Mouse (Mus musculus) intestine, postnatal 0 days (tissue): ENCODE measurements around the gene Pcyt1a. TPM values are rescaled to one million over a fixed set of nuclear protein-coding genes. Genes with fewer than 3 reads are reported as not detected.

ENCODE experiments used
- ATAC-seq: fragments of 200-750 bp; cut with Nextera tagmentation; 2 replicates; pipeline ENCODE4 v1.8.0; 2017; ENCODE audit warnings: mild to moderate bottlenecking, moderate TSS enrichment, moderate library complexity
- H3K27ac ChIP-seq: fragments of 300-500 bp; sonication (generic); 2 replicates; pipeline ENCODE4 v1.5.1; 2014; ENCODE audit warnings: mild to moderate bottlenecking, low read depth, low read length, moderate library complexity
- H3K27me3 ChIP-seq: fragments of 300-500 bp; sonication (generic); replicated peaks from 2 replicates; pipeline ENCODE4 v1.6.1; 2014; ENCODE audit warnings: low read length, mixed read lengths; ENCODE audit not compliant: control insufficient read depth, insufficient read depth
- H3K36me3 ChIP-seq: fragments of 300-500 bp; sonication (generic); 2 replicates; pipeline ENCODE4 v1.6.1; 2014; ENCODE audit warnings: mild to moderate bottlenecking, moderate library complexity; ENCODE audit not compliant: control insufficient read depth, insufficient read depth
- H3K4me1 ChIP-seq: fragments of 300-500 bp; sonication (generic); replicated peaks from 2 replicates; pipeline ENCODE4 v1.6.1; 2014; ENCODE audit warnings: antibody characterized with exemption, low read length, mixed read lengths; ENCODE audit not compliant: control insufficient read depth, insufficient read depth
- H3K4me2 ChIP-seq: fragments of 300-500 bp; sonication (generic); replicated peaks from 2 replicates; pipeline ENCODE4 v1.6.1; 2014; ENCODE audit warnings: low read depth, mild to moderate bottlenecking, moderate library complexity
- H3K4me3 ChIP-seq: fragments of 300-500 bp; sonication (generic); 2 replicates; pipeline ENCODE4 v1.5.1; 2014; ENCODE audit warnings: low read depth, low read length
- H3K9ac ChIP-seq: fragments of 300-500 bp; sonication (generic); 2 replicates; pipeline ENCODE4 v1.6.1; 2014; ENCODE audit warnings: mild to moderate bottlenecking, low read depth, low read length
- H3K9me3 ChIP-seq: fragments of 300-500 bp; sonication (generic); 2 replicates; pipeline ENCODE4 v1.6.1; 2016; ENCODE audit warnings: mixed run types; ENCODE audit not compliant: control insufficient read depth
- CTCF ChIP-seq: sonication (generic); IDR thresholded peaks from 2 replicates; pipeline ENCODE4 v1.5.1; 2016; ENCODE audit warnings: low read depth, mild to moderate bottlenecking, control low read depth, antibody characterized with exemption, moderate library complexity
- WGBS: fragments of 180-500 bp; shearing (Covaris S2); extraction: QIAGEN DNeasy Blood & Tissue Kit; methylation state at CpG from one replicate; pipeline ENCODE4 v1.1.7; 2014; 5-methylcytosine and 5-hydroxymethylcytosine counted together
- polyA plus RNA-seq: library from polyadenylated mRNA; unstranded; fragments of >200 nt; fragmentation: Nextera tagmentation; extraction: Ambion mirVana; gene quantifications from 2 replicates; pipeline ENCODE4 v1.2.1, GENCODE M21; 2015

The Pcyt1a gene
- polyA plus RNA-seq, 1 experiment from 2014 or later: 114 TPM

DNA sequence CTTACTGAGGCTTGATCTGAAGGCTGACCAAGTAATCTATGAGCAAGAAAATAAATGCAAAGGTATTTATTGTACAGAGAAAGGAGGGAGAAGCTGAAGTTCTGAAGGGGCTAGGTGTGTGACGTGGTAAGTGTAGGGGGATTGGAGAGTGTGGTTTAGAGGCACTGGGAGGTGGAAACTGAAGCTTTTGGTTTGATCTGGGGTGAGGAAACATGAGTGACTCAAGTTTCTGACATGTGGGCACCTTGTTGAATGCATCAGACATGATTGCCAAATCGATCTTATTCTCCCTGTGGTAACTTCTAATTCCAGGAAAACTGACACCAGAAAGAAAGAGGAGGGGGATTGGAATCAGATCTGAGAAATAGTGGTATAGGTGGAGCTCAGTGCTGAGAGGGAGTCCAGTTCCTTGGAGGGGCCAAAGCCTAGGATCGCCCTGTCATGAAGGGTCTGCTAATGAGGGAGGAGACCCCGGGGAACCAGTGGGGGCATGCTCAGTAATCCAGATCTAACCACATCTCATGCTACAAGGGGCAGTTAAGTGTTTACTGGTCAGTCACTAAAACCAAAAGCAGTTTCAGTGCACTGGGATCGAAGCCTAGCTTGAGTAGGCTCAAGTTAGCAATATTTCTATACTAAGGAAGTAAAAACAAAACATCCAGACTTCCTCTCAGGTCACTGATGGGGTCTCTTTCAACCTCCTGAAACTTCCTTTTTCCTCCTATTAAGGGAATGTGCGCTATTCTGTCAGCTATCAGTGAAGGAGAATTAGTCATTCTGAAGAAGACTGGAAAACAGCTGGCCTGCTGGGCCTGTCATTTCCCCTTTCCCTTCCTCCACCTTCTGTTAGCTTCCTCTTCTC lies 34.8 kb upstream of the Pcyt1a start:
- ATAC-seq: no peak
- WGBS: 67% methylated on average over 6 of the region's 6 CpGs

DNA sequence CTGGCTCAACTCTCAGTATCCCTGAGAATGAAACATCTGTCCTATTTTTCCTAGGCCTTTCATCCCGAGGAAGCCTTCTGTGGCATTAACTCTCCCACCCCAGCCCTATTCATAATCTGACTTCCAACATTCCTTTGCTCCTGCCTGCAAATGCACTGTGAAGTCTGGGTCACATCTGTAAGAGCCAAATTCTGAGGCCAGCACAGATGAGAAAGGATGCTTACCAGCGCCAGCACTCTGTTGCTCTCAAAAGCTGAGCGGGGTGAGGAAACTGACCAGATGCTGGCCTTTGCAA lies 34.2 kb upstream of the Pcyt1a start:
- no peaks in the 10 kb centered on the region for H3K4me1 ChIP-seq
- no peak overlapping the region for H3K4me3 ChIP-seq
- no peak overlapping the region for H3K4me2 ChIP-seq
- no peak overlapping the region for H3K9ac ChIP-seq
- TF ChIP-seq CTCF: no peak
- no peak overlapping the region for H3K27ac ChIP-seq
- H3K27me3 ChIP-seq: no peaks in the 10 kb centered on the region
- no peaks in the 10 kb centered on the region for H3K9me3 ChIP-seq
- 64% methylated on average over 3 of the region's 3 CpGs for WGBS
- ATAC-seq: no peak
- peaks cover 2% of the 10 kb centered on the region; the same call in 1 of the 2 replicates for H3K36me3 ChIP-seq

More for the DNA sequence above, 34.8 kb upstream of the Pcyt1a start:
- no peak for TF ChIP-seq CTCF
- Histone ChIP-seq H3K9me3 (no peaks in the 10 kb centered on the region), H3K36me3 (peaks cover 8% of the 10 kb centered on the region), H3K4me3 (no peak overlapping the region), H3K27ac (no peak overlapping the region), H3K4me1 (no peaks in the 10 kb centered on the region), H3K4me2 (no peak overlapping the region), H3K9ac (no peak overlapping the region), H3K27me3 (no peaks in the 10 kb centered on the region)

DNA sequence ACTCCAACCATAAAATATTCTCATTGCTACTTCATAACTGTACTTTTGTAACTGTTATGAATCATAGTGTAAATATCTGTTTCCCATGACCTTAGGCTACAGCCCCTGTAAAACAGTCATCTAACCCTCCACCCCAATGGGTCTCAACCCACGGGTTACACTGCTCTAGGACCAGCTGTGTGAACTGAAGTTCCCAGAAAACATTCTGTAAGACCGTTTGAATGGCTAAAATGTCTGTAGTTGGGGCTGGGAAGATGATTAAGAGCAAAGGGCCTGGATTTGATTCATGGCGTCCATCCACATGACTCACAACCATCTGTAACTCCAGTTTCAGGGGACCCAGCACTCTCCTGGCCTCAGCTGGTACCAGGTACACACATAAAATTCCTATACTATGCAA lies 32.5 kb upstream of the Pcyt1a start:
- Histone ChIP-seq H3K27me3 (no peaks in the 10 kb centered on the region), H3K4me2 (no peak overlapping the region), H3K4me1 (no peaks in the 10 kb centered on the region), H3K9ac (no peak overlapping the region), H3K36me3 (no peaks in the 10 kb centered on the region), H3K27ac (no peak overlapping the region), H3K9me3 (no peaks in the 10 kb centered on the region), H3K4me3 (no peak overlapping the region)
- 77% methylated on average over 3 of the region's 3 CpGs for WGBS
- no peak for TF ChIP-seq CTCF
- no peak for ATAC-seq

DNA sequence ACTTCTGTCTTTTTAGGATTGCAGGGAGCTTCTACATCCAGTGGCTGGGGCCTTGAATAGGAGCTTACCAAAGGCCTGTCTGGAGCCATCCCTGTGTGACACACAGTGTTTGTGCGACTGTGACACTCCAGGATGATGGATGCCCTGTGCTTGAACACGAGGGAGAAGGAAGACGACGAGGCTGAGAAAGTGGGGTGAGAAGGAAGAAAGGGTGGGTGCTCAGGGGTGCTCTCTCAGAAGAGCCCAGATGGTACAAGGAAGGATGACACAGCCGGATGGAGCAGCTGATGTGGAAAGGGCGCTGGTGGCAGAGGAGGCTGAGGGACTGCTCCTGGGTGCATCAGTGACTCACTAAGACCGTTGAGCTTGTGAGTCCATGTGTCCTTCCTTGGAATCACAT lies 30.5 kb upstream of the Pcyt1a start, which contains the start of gene Tm4sf19:
Tm4sf19 (plus strand) TSS at position 240 of the 400 bp plus-strand sequence.
- H3K4me1 ChIP-seq: no peaks in the 10 kb centered on the region
- 81% methylated on average over 7 of the region's 7 CpGs for WGBS
- TF ChIP-seq CTCF: no peak
- H3K9ac ChIP-seq: no peak within 1 kb of the TSS
- ATAC-seq: no peak
- no peaks in the 10 kb centered on the region for H3K27me3 ChIP-seq
- no peaks in the 10 kb centered on the region for H3K9me3 ChIP-seq
- no peak within 1 kb of the TSS for H3K4me3 ChIP-seq
- no peak within 1 kb of the TSS for H3K4me2 ChIP-seq
- H3K36me3 ChIP-seq: no peaks in the 10 kb centered on the region
- H3K27ac ChIP-seq: no peak within 1 kb of the TSS

DNA sequence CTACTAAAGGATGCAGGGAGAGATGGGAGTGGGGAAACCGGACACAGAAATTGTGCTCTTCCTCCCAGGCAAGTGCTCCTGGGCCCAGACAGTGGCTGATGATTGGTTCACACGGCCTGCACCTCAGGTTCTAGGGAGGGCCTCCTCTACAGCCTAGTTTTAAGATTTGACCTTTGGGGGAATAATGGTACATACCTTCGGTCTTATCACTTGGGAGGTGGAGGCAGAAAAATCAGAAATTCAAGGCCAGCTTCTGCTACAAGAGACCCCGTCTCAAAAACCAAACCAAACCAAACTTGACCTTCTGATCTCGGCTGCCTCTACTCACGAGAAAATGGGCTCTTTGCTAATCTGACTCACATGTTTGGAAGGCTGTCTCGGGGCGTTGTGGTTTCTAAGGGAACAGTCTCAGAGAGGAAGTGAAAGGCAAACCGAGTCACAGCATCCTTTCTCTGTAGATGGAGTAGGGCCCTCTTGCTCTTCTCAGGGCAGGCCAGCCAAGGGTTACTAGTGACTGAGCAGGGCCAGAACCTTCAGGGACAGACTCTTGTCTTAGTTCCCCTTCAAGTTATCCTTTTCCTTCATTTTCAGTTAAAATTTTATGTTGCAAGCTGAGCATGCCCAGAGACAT lies 29.3 kb upstream of the Pcyt1a start:
- Histone ChIP-seq H3K36me3 (no peaks in the 10 kb centered on the region), H3K4me1 (no peaks in the 10 kb centered on the region), H3K4me3 (no peak overlapping the region), H3K27me3 (no peaks in the 10 kb centered on the region), H3K9ac (no peak overlapping the region), H3K27ac (no peak overlapping the region), H3K4me2 (no peak overlapping the region), H3K9me3 (no peaks in the 10 kb centered on the region)
- 74% methylated on average over 9 of the region's 9 CpGs for WGBS
- ATAC-seq: no peak
- TF ChIP-seq CTCF: no peak

DNA sequence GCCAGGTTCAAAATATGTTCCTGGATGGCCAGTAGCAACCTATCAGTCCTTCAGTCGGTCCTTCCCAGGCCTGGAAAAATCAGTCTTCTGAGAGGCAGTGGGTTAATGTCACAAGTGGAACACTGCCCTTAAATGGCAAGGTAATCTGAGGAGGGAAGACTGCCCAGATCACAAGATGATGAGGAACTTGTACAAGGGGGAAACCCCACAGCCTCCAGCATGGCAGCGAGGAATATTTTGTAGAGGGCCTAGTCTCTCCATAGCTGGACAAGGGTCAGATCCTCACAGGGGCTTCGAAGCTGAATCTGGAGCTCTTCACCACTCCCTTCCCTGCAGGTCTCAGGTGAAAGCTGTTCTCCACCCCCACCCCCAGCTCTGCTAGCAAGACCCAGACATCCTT lies 27.9 kb upstream of the Pcyt1a start:
- H3K4me2 ChIP-seq: no peak overlapping the region
- 73% methylated on average over 3 of the region's 3 CpGs for WGBS
- no peak overlapping the region for H3K4me3 ChIP-seq
- H3K9ac ChIP-seq: no peak overlapping the region
- ATAC-seq: no peak
- H3K27ac ChIP-seq: no peak overlapping the region
- no peak for TF ChIP-seq CTCF
- no peaks in the 10 kb centered on the region for H3K4me1 ChIP-seq
- H3K36me3 ChIP-seq: no peaks in the 10 kb centered on the region
- no peaks in the 10 kb centered on the region for H3K27me3 ChIP-seq
- H3K9me3 ChIP-seq: no peaks in the 10 kb centered on the region
